Mouse (Mus musculus): ENCODE data around the gene Ptrh1.

DNA sequence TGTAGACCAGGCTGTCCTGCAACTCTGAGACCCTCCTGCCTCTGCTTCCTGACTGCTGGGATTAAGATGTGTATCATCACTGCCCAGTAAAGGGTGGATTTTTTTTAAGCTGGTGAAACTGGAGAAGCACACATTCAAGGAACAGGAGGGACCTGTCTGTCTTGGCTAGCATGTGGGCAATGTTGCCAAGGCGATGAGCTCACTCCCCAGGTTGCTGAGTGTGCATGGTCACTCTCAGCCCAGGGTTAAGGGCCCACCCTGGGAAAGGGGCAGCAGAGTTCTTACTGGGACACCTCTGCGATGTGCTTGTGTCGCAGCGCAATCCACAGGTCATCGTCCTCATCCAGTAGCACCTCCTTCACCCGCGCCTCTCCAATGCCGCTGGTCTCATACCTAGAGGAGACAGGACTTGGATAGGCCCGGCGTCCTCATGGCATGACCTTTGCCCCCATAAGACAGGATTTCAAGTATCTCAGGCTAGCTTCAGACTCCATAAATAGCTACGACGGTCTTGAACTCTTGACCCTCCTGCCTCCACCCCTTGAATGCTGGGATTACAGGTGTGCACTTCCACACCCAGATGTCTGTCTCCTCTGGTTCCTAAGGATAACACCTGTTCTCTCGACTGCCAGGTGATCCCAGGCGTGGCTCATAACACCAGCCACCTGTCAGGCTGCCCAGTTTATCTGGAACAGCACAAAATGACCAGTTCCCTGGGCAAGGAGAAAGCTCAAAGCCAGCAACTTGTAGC is 33.4 kb downstream of the Ptrh1 start:
- TF ChIP-seq CTCF (conservative IDR thresholded peaks at IDR 0.05; ENCODE audit: insufficient read depth, insufficient read length, low read depth, low read length) (no peak), POLR2A (IDR thresholded peaks at IDR 0.05; ENCODE audit: low read depth, low read length) (no peak)
